Mouse (Mus musculus) mouse trophoblast stem cell (cell line): ENCODE measurements at regions not wholly inside any gene's neighbourhood (a gene's known extent, or its start where the extent isn't known, plus 50 kb on each side); places are given as distances from the start of the nearest gene placed in this dataset.

Experiments
- in situ Hi-C, 2 experiments: fragments of 300-500 bp; cut with MseI, MboI; formaldehyde crosslinking; loops; 2 replicates in 1 of 2; 3 replicates in 1 of 2; pipeline ENCODE4 v1.15.1; 2025

GRCm38 (mm10) chr6:31664495-31664894, 100.7 kb upstream of the Podxl start:
- in situ Hi-C loops = loop anchor here in 1 of 2 experiments (25.0 kb wide), 1 partner anchor 923 kb away; the partner anchor contains the start of gene Plxna4

DNA sequence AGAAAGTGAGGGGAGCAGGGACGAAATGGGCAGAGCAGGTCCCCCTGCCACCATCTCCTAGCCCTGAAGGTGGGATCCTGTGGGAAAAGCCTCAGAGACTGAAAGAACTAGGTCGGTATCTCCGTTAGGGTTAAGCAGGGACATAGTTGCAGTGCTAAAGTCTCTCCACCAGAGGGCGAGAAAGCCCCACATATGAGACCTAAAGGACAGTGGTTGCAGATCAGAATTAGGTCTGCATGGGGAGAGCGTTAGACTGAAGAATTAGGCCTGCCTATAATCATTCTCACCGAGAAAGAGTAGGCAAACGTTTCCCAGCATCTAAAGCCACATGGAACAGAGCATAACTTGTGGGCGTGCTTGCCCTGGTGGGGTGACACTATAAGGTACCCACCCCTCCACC, 97.0 kb upstream of the Podxl start:
- in situ Hi-C loops = loop anchor here in 1 of 2 experiments (25.0 kb wide), 1 partner anchor 927 kb away; the partner anchor contains the start of gene Plxna4

GRCm38 (mm10) chr6:31659901-31660300, 96.1 kb upstream of the Podxl start:
- in situ Hi-C loops = loop anchor here in 1 of 2 experiments (25.0 kb wide), 1 partner anchor 927 kb away; the partner anchor contains the start of gene Plxna4

DNA sequence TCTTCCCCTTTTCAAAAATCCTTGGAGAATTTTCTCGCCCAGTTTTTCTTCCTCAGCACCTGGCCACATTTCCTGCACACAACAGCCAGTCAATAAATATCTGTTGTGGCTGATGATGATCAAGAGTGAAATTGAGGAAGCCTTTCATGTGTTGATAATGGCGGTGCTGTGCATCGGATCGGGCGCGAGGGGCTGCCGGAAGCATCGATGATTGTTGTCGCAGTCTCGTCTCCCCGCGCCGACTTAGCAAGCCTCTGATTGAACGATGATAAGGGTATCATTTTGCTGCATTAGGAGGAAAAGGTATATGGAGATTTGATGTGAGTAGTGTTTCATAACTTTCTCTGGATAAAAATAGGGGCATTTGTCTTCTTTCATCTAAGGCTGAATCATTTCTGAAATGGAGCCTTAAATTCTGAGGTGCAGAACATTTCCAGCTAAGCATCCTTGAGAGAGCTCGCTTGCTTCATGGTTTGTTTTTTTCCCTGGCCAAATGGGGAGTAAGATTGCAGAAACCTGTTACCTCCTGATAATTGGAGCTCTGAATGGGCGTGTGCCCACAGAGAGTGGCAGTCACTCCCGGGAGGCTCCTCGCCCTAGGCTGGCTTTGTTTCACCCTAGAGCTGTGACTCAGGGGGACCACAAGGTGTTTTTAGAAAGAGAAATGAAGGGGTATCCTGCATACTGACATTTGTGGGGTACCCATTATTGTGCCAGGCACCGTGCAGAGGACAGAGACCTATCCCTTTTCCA, 94.8 kb upstream of the Podxl start:
- in situ Hi-C loops = loop anchor here in 1 of 2 experiments (25.0 kb wide), 1 partner anchor 929 kb away; the partner anchor contains the start of gene Plxna4

GRCm38 (mm10) chr6:31650791-31651476, 87.2 kb upstream of the Podxl start:
- in situ Hi-C loops = loop anchor here in 1 of 2 experiments (25.0 kb wide), 1 partner anchor 936 kb away; the partner anchor contains the start of gene Plxna4

DNA sequence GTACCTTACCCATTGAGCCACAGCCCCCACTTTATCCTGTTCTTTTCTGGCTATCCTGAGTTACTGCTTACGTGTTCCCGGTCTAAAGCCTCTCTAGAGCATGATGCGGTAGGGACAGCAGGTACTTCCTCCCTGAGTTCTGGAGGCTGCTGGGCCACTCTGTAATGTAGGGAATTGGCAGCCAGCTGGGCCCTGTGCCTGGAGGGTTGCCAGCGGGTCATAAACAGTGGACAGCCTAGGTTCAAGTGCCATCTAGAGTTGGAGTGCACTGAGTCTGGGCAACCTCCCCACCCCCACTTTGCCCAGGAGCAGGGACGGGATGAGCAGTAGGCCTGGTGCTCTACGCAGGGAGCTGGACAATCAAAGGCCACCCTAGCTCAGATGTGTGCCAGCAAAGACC, 81.5 kb upstream of the Podxl start:
- in situ Hi-C loops = no loop called here

DNA sequence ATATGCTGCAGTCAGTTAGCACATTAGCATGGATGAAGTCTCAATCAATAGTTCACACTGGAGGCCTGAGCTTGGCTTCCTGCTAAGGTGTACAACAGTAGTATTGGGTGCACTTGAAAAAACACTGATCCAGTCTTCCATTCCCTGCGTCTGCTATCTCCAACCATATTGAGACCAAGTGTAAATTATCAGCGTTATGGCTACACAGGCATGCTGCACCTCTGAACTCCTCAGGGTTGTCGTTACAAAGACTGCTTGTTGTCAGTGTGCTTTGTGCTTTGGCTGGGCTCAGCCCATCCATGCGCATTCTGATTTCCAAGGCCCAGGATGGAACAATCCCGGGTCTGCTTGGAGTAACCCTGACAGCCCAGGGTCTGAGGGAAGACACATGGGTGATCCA, 80.7 kb upstream of the Podxl start:
- in situ Hi-C loops = no loop called here

DNA sequence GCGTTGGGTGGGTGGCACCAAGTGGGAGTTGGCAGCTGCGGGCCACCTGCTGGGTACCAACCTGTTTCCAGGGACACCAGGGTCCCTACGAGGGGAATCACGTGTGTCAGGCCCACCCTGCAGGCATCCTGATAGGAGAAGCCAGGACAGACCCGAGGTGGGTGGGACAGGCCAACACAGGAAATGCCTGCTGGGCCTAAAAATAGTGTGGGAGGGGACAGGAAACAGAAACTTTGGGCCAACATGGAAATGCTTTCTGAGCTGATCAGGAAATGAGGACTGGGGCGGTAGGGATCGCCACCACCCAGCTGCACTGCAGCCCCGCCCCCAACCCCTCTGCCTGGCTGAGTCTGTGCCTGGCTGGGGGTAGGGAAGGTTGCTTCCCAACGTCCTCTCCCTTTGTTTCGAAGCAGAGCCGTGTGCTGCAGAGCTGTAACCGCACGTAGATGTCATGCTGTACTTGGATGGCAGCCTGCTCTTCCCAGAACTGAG, 78.7 kb upstream of the Podxl start:
- in situ Hi-C loops = no loop called here

GRCm38 (mm10) chr6:31640745-31641144, 77.0 kb upstream of the Podxl start:
- in situ Hi-C loops = no loop called here

- in situ Hi-C loops = loop anchor here (5.0 kb wide), 1 partner anchor 112 kb away; no protein-coding TSS in a partner anchor
These were observed 75.7 kb upstream of the Podxl start for GRCm38 (mm10) chr6:31639460-31639859.

DNA sequence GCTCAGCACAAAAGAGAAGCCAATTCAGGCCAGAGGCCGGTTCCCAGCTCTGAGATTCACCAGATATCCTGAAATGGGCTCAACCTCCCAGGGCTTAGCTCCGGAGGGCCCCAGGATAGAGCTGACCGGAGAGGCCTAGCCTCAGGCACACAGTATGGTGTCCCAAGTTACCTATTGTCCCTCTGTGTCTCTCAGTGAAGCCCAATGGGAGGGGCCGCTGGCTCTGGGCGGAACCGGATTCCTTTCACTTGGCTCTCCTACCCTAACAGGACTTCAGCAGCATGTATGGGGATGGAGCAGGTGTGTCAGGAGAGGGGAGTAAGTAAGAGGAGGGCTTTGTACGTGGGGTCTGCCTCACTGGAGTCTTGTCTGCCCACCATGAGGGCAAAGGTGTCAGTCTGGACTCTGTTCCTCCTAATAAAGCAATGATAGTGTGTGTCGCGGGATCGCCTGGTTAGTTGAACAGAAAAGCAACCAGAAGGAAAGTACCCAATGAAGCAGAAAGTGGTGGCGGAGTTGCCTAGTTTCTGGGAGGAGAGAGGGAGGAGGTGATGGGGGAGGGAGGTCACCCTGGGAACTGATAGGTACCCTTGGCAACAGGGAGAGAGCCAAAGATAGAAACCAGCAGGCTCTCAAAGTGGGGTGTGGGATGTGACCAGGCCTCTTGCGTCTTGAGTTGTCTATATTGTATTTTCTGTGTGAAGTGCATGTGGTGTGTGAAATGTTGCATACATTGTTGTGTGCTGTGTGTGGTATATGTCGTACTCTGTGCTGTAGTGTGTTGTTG, 74.8 kb upstream of the Podxl start:
- in situ Hi-C loops = loop anchor here (5.0 kb wide), 1 partner anchor 111 kb away; no protein-coding TSS in a partner anchor

DNA sequence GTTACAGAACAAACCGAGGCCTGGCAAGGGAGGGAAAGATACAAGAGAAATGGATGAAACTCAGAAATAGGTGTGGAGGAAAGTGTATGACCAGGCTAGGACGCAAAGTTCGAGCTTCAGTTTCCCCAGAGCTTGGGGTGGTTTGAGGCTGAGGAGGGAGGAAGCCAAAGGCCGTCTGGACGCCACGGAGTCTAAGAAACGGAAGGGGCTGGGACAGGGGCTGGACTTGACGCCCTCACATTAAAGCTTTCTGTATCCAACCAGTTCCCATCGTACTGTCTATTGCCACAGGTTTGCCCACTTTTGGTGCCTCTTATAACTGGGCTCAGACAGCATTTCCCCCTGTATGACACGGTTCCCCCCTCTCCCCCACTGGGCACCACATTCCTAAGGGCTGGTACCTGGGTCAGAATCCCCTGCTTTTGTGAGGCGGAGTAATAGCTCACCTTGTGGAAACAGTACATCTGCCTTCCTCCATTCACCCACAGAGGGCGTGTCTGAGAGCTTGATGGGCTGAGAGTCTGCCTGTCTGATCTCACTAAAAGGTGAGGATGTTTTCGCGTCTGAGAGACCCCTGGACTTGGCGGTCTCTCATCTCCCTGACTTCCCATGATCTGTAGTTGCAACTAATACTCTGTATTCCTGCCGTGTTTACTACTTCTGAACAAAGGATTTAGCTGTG, 73.7 kb upstream of the Podxl start:
- in situ Hi-C loops = loop anchor here (5.0 kb wide), 1 partner anchor 110 kb away; no protein-coding TSS in a partner anchor

- in situ Hi-C loops = loop anchor here (5.0 kb wide), 1 partner anchor 110 kb away; no protein-coding TSS in a partner anchor
These were observed 73.2 kb upstream of the Podxl start for GRCm38 (mm10) chr6:31636954-31637353.

DNA sequence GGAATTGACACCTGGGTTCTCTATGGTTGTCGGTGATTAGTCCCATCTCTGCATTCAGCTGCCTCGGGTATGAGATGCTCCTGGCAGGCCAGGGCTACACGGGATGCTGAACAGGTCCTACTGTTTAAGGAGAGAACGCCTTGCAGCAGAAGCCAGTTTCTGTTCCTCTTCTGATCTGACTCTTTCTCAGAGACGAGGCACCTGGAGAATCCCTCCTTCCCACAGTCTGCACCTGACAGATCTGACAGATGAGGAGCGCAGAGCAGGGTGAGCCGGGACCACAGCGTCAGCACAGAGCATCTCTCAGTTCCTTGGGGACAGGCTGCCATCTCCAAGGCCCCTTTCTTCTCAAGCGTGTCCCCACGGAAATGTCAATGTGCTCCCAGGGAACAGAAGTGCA, 68.7 kb upstream of the Podxl start:
- in situ Hi-C loops = no loop called here

DNA sequence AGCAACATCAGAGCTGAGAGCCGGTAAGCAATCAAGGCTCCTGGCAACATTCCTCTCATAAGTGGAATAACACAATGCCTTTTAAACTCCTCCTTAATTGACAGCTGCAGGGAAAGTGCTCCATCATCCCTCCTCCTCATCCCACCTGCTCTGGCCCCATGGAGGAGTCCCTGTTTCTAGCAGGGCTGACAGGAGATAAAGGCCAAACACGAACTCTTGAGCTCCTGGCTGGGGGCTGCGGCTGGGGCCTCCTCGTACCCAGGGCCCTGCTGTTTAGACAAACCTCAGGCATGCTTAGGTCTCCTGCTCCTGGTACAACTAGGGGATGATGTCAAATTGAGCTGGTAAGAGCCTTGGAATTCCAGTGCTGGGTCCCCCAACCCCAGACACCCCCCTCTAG, 66.2 kb upstream of the Podxl start:
- in situ Hi-C loops = no loop called here

DNA sequence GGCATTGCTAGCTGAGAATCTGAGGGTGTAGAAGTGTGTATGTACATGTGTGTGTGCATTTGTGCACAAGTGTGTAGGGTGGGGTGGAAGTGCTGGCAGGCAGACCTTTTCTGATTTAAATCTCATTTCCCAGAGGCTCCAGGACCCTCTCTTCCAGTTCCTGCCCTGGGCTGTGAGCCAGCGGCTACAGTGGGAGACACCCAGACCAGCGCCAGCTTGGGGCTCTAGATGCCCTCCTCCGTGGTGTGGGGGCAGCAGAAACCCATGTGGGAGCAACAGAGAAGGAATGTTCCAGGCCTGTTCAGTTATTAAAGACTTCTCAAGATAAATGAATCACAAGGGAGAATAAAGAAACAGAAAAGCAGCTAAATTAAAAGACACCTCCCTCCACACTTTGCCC, 64.1 kb upstream of the Podxl start:
- in situ Hi-C loops = no loop called here

DNA sequence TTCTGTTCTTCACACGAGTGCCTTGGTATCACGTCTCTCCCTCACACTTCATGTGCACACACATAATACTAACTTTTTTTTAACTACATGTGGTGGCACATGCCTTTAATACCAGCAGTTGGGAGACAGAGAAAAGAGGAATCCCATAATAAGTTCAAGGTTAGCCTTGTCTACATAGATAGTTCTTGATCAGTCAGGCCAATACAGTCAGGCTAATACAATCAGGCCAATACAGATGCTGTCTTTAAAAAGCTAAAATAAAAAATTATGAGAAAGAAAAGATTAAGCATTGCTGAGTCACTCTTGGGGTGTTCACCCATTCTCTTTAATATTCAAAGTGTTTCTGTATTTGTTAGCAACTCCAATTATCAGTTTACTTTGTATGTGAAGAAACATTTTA, 61.3 kb upstream of the Podxl start:
- in situ Hi-C loops = no loop called here

- in situ Hi-C loops = no loop called here
These were observed 60.6 kb upstream of the Podxl start for GRCm38 (mm10) chr6:31624374-31624773.

- in situ Hi-C loops = no loop called here
These were observed 57.2 kb upstream of the Podxl start for GRCm38 (mm10) chr6:31621023-31621422.

DNA sequence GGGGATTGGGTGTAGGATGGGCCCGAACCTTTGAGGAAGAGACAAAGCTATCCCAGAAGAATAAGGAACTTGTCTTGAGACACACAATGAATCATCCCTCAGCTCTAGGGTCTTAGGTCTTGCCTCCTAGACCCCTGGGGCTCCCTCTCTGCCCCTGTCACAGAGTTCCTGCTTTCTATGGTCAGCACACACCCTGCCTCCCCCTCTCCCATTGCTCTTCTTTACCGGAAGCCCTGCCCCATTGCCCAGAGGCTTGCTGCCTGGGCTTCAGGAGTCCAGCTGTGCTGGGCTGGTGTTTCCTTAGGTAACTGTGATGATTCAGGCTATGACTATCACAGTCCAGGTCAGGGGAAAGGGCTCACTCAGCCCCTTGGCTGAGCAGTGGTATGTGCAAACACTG, 55.1 kb upstream of the Podxl start:
- in situ Hi-C loops = no loop called here

DNA sequence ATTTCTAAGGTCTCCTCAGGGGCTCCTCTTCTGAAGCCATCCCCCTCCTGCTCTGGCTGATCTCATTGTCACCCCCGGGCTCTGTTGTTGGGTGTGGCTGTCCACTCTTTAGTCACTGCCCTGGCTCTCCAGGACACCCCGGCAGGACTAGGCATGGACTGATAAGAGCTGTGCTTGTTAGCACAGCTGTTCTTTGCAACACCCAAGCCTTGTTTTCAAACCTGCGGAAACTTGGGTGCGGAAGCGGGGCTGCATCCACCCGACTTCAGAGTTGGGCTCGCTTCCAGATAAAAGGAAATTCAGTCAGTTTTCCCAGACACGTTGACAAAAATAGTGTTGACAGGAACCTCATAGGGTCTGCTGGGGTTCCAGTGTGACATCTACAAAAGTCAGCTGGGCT, 53.6 kb upstream of the Podxl start:
- in situ Hi-C loops = no loop called here
